Mouse (Mus musculus): ENCODE data around the gene Tead1. TPM values are rescaled to one million over a fixed set of nuclear protein-coding genes. Genes with fewer than 3 reads are reported as not detected.

The Tead1 gene
- polyA plus RNA-seq, 1 experiment from 2014 or later: 1.5 TPM

GRCm38 (mm10) chr7:112954351-112955102, 275.4 kb downstream of the Tead1 start:
- Histone ChIP-seq H3K4me3 (ENCODE audit: low read depth, low read length) (peak overlapping the region; percentile 43), H3K9me3 (replicated peaks; ENCODE audit: control insufficient read depth, low read length) (no peaks in the 10 kb centered on the region), H3K4me1 (ENCODE audit: control insufficient read depth, low read depth, low read length) (no peaks in the 10 kb centered on the region; the same call in none of the 2 replicates), H3K36me3 (ENCODE audit: control insufficient read depth, insufficient read depth) (no peaks in the 10 kb centered on the region), H3K9ac (ENCODE audit: low read depth, low read length) (no peak overlapping the region), H3K4me2 (ENCODE audit: low read depth, low read length) (peak overlapping the region; percentile 60), H3K27ac (ENCODE audit: low read length) (no peak overlapping the region), H3K27me3 (ENCODE audit: control insufficient read depth, insufficient read depth, low read depth, low read length) (peaks cover 37% of the 10 kb centered on the region)
- ATAC-seq (ENCODE audit: low read depth): no peak
- 3% methylated on average over 74 of the region's 82 CpGs for WGBS (ENCODE audit: insufficient replicate concordance)

GRCm38 (mm10) chr7:112955103-112955827, 276.1 kb downstream of the Tead1 start:
- peak overlapping the region; percentile 60 for H3K4me2 ChIP-seq (ENCODE audit: low read depth, low read length)
- no peaks in the 10 kb centered on the region for H3K36me3 ChIP-seq (ENCODE audit: control insufficient read depth, insufficient read depth)
- WGBS (ENCODE audit: insufficient replicate concordance): 4% methylated on average over 40 of the region's 40 CpGs
- ATAC-seq (ENCODE audit: low read depth): no peak
- H3K9me3 ChIP-seq (replicated peaks; ENCODE audit: control insufficient read depth, low read length): no peaks in the 10 kb centered on the region
- no peak overlapping the region for H3K9ac ChIP-seq (ENCODE audit: low read depth, low read length)
- H3K4me1 ChIP-seq (ENCODE audit: control insufficient read depth, low read depth, low read length): no peaks in the 10 kb centered on the region; the same call in none of the 2 replicates
- peaks cover 37% of the 10 kb centered on the region for H3K27me3 ChIP-seq (ENCODE audit: control insufficient read depth, insufficient read depth, low read depth, low read length)
- H3K4me3 ChIP-seq (ENCODE audit: low read depth, low read length): no peak overlapping the region; the same call in 1 of the 2 replicates
- no peak overlapping the region for H3K27ac ChIP-seq (ENCODE audit: low read length)

GRCm38 (mm10) chr7:112955955-112956354, 276.8 kb downstream of the Tead1 start:
- H3K9me3 ChIP-seq (replicated peaks; ENCODE audit: control insufficient read depth, low read length): no peaks in the 10 kb centered on the region
- H3K4me3 ChIP-seq (ENCODE audit: low read depth, low read length): no peak overlapping the region
- H3K27me3 ChIP-seq (ENCODE audit: control insufficient read depth, insufficient read depth, low read depth, low read length): peaks cover 37% of the 10 kb centered on the region
- H3K4me2 ChIP-seq (ENCODE audit: low read depth, low read length): no peak overlapping the region
- ATAC-seq (ENCODE audit: low read depth): no peak
- WGBS (ENCODE audit: insufficient replicate concordance): 29% methylated on average over 3 of the region's 3 CpGs
- no peak overlapping the region for H3K27ac ChIP-seq (ENCODE audit: low read length)
- no peaks in the 10 kb centered on the region; the same call in none of the 2 replicates for H3K4me1 ChIP-seq (ENCODE audit: control insufficient read depth, low read depth, low read length)
- H3K9ac ChIP-seq (ENCODE audit: low read depth, low read length): no peak overlapping the region
- no peaks in the 10 kb centered on the region for H3K36me3 ChIP-seq (ENCODE audit: control insufficient read depth, insufficient read depth)

Small RNAs within 50 kb of the gene (microRNA-seq; reads per million reads assigned to microRNA genes)
- not detected for gene Gm44462
